Mouse (Mus musculus) forebrain, postnatal 0 days (tissue): ENCODE measurements around the gene Fcer1g. TPM values are rescaled to one million over a fixed set of nuclear protein-coding genes. Genes with fewer than 3 reads are reported as not detected.

ENCODE experiments used
- ATAC-seq: fragments of 200-750 bp; cut with Nextera tagmentation; 2 replicates; pipeline ENCODE4 v1.8.0; 2017; ENCODE audit warnings: mild to moderate bottlenecking, moderate library complexity
- DNase-seq: peaks from one replicate; pipeline ENCODE4 v3.0.0-alpha.2; 2015
- H3K27ac ChIP-seq: fragments of 300-500 bp; sonication (generic); 2 replicates; pipeline ENCODE4 v1.5.1; 2014; ENCODE audit warnings: low read depth, mild to moderate bottlenecking, antibody characterized with exemption, low read length, moderate library complexity, mixed read lengths
- H3K27me3 ChIP-seq: fragments of 300-500 bp; sonication (generic); 2 replicates; pipeline ENCODE4 v1.6.1; 2014; ENCODE audit warnings: mild to moderate bottlenecking, low read length, mixed read lengths; ENCODE audit not compliant: insufficient read depth
- H3K36me3 ChIP-seq: fragments of 300-500 bp; sonication (generic); 2 replicates; pipeline ENCODE4 v1.6.1; 2014; ENCODE audit warnings: mild to moderate bottlenecking, moderate library complexity; ENCODE audit not compliant: insufficient read depth
- H3K4me1 ChIP-seq: fragments of 300-500 bp; sonication (generic); 2 replicates; pipeline ENCODE4 v1.6.1; 2014; ENCODE audit warnings: antibody characterized with exemption; ENCODE audit not compliant: insufficient read depth
- H3K4me2 ChIP-seq: fragments of 300-500 bp; sonication (generic); 2 replicates; pipeline ENCODE4 v1.6.1; 2014; ENCODE audit warnings: low read depth, mild to moderate bottlenecking, moderate library complexity
- H3K4me3 ChIP-seq: fragments of 300-500 bp; sonication (generic); 2 replicates; pipeline ENCODE4 v1.5.1; 2014; ENCODE audit warnings: low read depth, low read length, mixed read lengths
- H3K9ac ChIP-seq: fragments of 300-500 bp; sonication (generic); 2 replicates; pipeline ENCODE4 v1.6.1; 2014; ENCODE audit warnings: mild to moderate bottlenecking
- H3K9me3 ChIP-seq: fragments of 300-500 bp; sonication (generic); 2 replicates; pipeline ENCODE4 v1.6.1; 2016; ENCODE audit warnings: low read length
- CTCF ChIP-seq: sonication (generic); IDR thresholded peaks from 2 replicates; pipeline ENCODE4 v1.5.1; 2016; ENCODE audit warnings: antibody characterized with exemption, control low read depth, low read depth
- WGBS: fragments of 180-500 bp; shearing (Covaris S2); extraction: QIAGEN DNeasy Blood & Tissue Kit; methylation state at CpG from one replicate; pipeline ENCODE4 v1.1.7; 2014; 5-methylcytosine and 5-hydroxymethylcytosine counted together
- polyA plus RNA-seq: library from polyadenylated mRNA; unstranded; fragments of >200 nt; fragmentation: Nextera tagmentation; extraction: Ambion mirVana; gene quantifications from 2 replicates; pipeline ENCODE4 v1.2.1, GENCODE M21; 2015
- total RNA-seq: library from RNA; depleted of rRNA; stranded (reverse); fragments of >200 nt; gene quantifications from 2 replicates; pipeline ENCODE4 v1.2.3, GENCODE M21; 2014

The Fcer1g gene
- total and polyA plus RNA-seq, 2 experiments from 2014 or later, result 11.2 to 33.2 TPM

GRCm38 (mm10) chr1:171200769-171201168, 33.4 kb downstream of the Fcer1g start:
- Histone ChIP-seq H3K4me2 (no peak overlapping the region), H3K9ac (no peak overlapping the region), H3K9me3 (no peaks in the 10 kb centered on the region), H3K27ac (no peak overlapping the region), H3K4me3 (no peak overlapping the region), H3K27me3 (peaks cover 9% of the 10 kb centered on the region; the same call in 1 of the 2 replicates), H3K36me3 (no peaks in the 10 kb centered on the region), H3K4me1 (0 out of 2 replicates have a peak, but pooled peaks cover under 1% of the 10 kb centered on the region)
- no peak for DNase-seq
- ATAC-seq, result no peak
- TF ChIP-seq CTCF, result no peak
- WGBS, result 96% methylated on average over 1 of the region's 1 CpGs

GRCm38 (mm10) chr1:171199532-171199931, 34.6 kb downstream of the Fcer1g start:
- 0 out of 2 replicates have a peak, but pooled peaks cover 5% of the 10 kb centered on the region for H3K4me1 ChIP-seq
- no peak for ATAC-seq
- no peak for TF ChIP-seq CTCF

GRCm38 (mm10) chr1:171195887-171196397, 38.2 kb downstream of the Fcer1g start, which contains the start of gene Pcp4l1:
Pcp4l1 (minus strand) TSS chr1:171196268.
- Histone ChIP-seq H3K4me2 (peak within 1 kb of the TSS; percentile 100), H3K9me3 (no peaks in the 10 kb centered on the region), H3K4me1 (peaks cover 10% of the 10 kb centered on the region; the same call in 1 of the 2 replicates), H3K27me3 (peaks cover 31% of the 10 kb centered on the region), H3K9ac (peak within 1 kb of the TSS; percentile 56), H3K27ac (no peak within 1 kb of the TSS), H3K36me3 (no peaks in the 10 kb centered on the region), H3K4me3 (peak within 1 kb of the TSS; percentile 56)
- DNase-seq, result peak; percentile 62
- TF ChIP-seq CTCF, result peak; percentile 3; the same call in 1 of the 2 replicates
- WGBS, result 2% methylated on average over 33 of the region's 33 CpGs
- ATAC-seq, result peak; percentile 92

More at GRCm38 (mm10) chr1:171199532-171199931, 34.6 kb downstream of the Fcer1g start:
- Histone ChIP-seq H3K9me3 (no peaks in the 10 kb centered on the region), H3K9ac (no peak overlapping the region), H3K4me2 (no peak overlapping the region), H3K4me3 (no peak overlapping the region), H3K27ac (no peak overlapping the region), H3K27me3 (peaks cover 10% of the 10 kb centered on the region), H3K36me3 (no peaks in the 10 kb centered on the region)
- DNase-seq, result no peak
- WGBS, result 54% methylated on average over 1 of the region's 1 CpGs

- H3K36me3 ChIP-seq, result no peaks in the 10 kb centered on the region
- H3K9me3 ChIP-seq, result no peaks in the 10 kb centered on the region
- H3K4me3 ChIP-seq, result peak overlapping the region; percentile 56
- WGBS, result 6% methylated on average over 20 of the region's 20 CpGs
- peak; percentile 43; the same call in 1 of the 2 replicates for ATAC-seq
- DNase-seq, result peak; percentile 21
- no peak overlapping the region for H3K27ac ChIP-seq
- H3K4me1 ChIP-seq, result peaks cover 10% of the 10 kb centered on the region; the same call in 1 of the 2 replicates
- peak overlapping the region; percentile 56 for H3K9ac ChIP-seq
- peak overlapping the region; percentile 100 for H3K4me2 ChIP-seq
- peaks cover 31% of the 10 kb centered on the region for H3K27me3 ChIP-seq
- TF ChIP-seq CTCF, result no peak
Observed at GRCm38 (mm10) chr1:171195046-171195822, 38.9 kb downstream of the Fcer1g start.

- no peak overlapping the region; the same call in none of the 2 replicates for H3K4me3 ChIP-seq
- WGBS, result 30% methylated on average over 11 of the region's 11 CpGs
- TF ChIP-seq CTCF, result no peak
- no peaks in the 10 kb centered on the region for H3K9me3 ChIP-seq
- DNase-seq, result no peak
- no peak for ATAC-seq
- no peaks in the 10 kb centered on the region for H3K36me3 ChIP-seq
- no peak overlapping the region for H3K27ac ChIP-seq
- peak overlapping the region; percentile 41 for H3K4me2 ChIP-seq
- H3K27me3 ChIP-seq, result peaks cover 31% of the 10 kb centered on the region
- H3K4me1 ChIP-seq, result peaks cover 10% of the 10 kb centered on the region; the same call in 1 of the 2 replicates
- H3K9ac ChIP-seq, result no peak overlapping the region
Observed at GRCm38 (mm10) chr1:171193911-171194830, 40.0 kb downstream of the Fcer1g start.

GRCm38 (mm10) chr1:171193093-171193840, 40.9 kb downstream of the Fcer1g start:
- H3K9ac ChIP-seq, result peak overlapping the region; percentile 36
- H3K4me3 ChIP-seq, result peak overlapping the region; percentile 22
- no peak overlapping the region for H3K27ac ChIP-seq
- H3K4me2 ChIP-seq, result peak overlapping the region; percentile 41
- no peaks in the 10 kb centered on the region for H3K9me3 ChIP-seq
- H3K27me3 ChIP-seq, result peaks cover 31% of the 10 kb centered on the region
- 4% methylated on average over 18 of the region's 18 CpGs for WGBS
- H3K36me3 ChIP-seq, result no peaks in the 10 kb centered on the region
- peaks cover 10% of the 10 kb centered on the region; the same call in 1 of the 2 replicates for H3K4me1 ChIP-seq
- DNase-seq (peak; percentile 20), ATAC-seq (no peak)
- TF ChIP-seq CTCF, result no peak
